Mouse (Mus musculus) heart, embryonic 13.5 days (tissue): ENCODE data around the gene Slc27a1. TPM values are rescaled to one million over a fixed set of nuclear protein-coding genes. Genes with fewer than 3 reads are reported as not detected.

Source experiments
- ATAC-seq: fragments of 200-750 bp; cut with Nextera tagmentation; 2 replicates; pipeline ENCODE4 v1.8.0; 2017; ENCODE audit warnings: moderate TSS enrichment; ENCODE audit not compliant: insufficient number of reproducible peaks, low FRiP score, low TSS enrichment; ENCODE audit errors: extremely low read depth
- H3K27ac ChIP-seq: fragments of 300-500 bp; sonication (generic); replicated peaks from 2 replicates; pipeline ENCODE4 v1.5.1; 2015; ENCODE audit warnings: moderate library complexity, mild to moderate bottlenecking, inconsistent platforms
- H3K27me3 ChIP-seq: fragments of 300-500 bp; sonication (generic); replicated peaks from 2 replicates; pipeline ENCODE4 v1.6.1; 2015; ENCODE audit warnings: mild to moderate bottlenecking, inconsistent platforms
- H3K36me3 ChIP-seq: fragments of 300-500 bp; sonication (generic); 2 replicates; pipeline ENCODE4 v1.6.1; 2015; ENCODE audit warnings: mild to moderate bottlenecking, inconsistent platforms
- H3K4me1 ChIP-seq: fragments of 300-500 bp; sonication (generic); 2 replicates; pipeline ENCODE4 v1.6.1; 2015; ENCODE audit warnings: inconsistent platforms
- H3K4me2 ChIP-seq: fragments of 300-500 bp; sonication (generic); 2 replicates; pipeline ENCODE4 v1.6.1; 2015; ENCODE audit warnings: inconsistent platforms, mild to moderate bottlenecking, moderate library complexity
- H3K4me3 ChIP-seq: fragments of 300-500 bp; sonication (generic); 2 replicates; pipeline ENCODE4 v1.5.1; 2015; ENCODE audit warnings: moderate library complexity, mild to moderate bottlenecking, inconsistent platforms
- H3K9ac ChIP-seq: fragments of 300-500 bp; sonication (generic); 2 replicates; pipeline ENCODE4 v1.6.1; 2015; ENCODE audit warnings: inconsistent platforms, mild to moderate bottlenecking, moderate library complexity
- H3K9me3 ChIP-seq: fragments of 300-500 bp; sonication (generic); 2 replicates; pipeline ENCODE4 v1.6.1; 2016; ENCODE audit warnings: inconsistent platforms
- WGBS: fragments of 180-500 bp; shearing (Covaris S2); methylation state at CpG from one replicate; pipeline ENCODE4 v1.1.7; 2015; ENCODE audit warnings: mixed read lengths; 5-methylcytosine and 5-hydroxymethylcytosine counted together
- polyA plus RNA-seq: library from polyadenylated mRNA; unstranded; fragments of >200 nt; fragmentation: Nextera tagmentation; extraction: Ambion mirVana; gene quantifications from 2 replicates; pipeline ENCODE4 v1.2.1, GENCODE M21; 2015

Gene Slc27a1
- polyA plus RNA-seq, 1 experiment from 2014 or later = 18.2 TPM

GRCm38 (mm10) chr8:71597451-71597850 is 28.8 kb downstream of the Slc27a1 start, which contains the start of gene Fam129c:
TSS of gene Fam129c (plus strand) at chr8:71597648.
- WGBS = 89% methylated on average over 3 of the region's 3 CpGs
- H3K27me3 ChIP-seq = peaks cover 31% of the 10 kb centered on the region
- no peak within 1 kb of the TSS for H3K9ac ChIP-seq
- H3K4me2 ChIP-seq = no peak within 1 kb of the TSS
- peaks cover 4% of the 10 kb centered on the region; the same call in 1 of the 2 replicates for H3K36me3 ChIP-seq
- H3K9me3 ChIP-seq = no peaks in the 10 kb centered on the region
- no peak for ATAC-seq
- H3K27ac ChIP-seq = no peak within 1 kb of the TSS
- peaks cover 27% of the 10 kb centered on the region for H3K4me1 ChIP-seq
- H3K4me3 ChIP-seq = no peak within 1 kb of the TSS

GRCm38 (mm10) chr8:71598375-71598774 is 29.7 kb downstream of the Slc27a1 start:
- Histone ChIP-seq H3K9ac (no peak overlapping the region), H3K4me1 (peaks cover 26% of the 10 kb centered on the region), H3K27me3 (peaks cover 41% of the 10 kb centered on the region), H3K4me3 (no peak overlapping the region), H3K4me2 (no peak overlapping the region), H3K27ac (no peak overlapping the region), H3K9me3 (no peaks in the 10 kb centered on the region), H3K36me3 (peaks cover 4% of the 10 kb centered on the region; the same call in 1 of the 2 replicates)
- no peak for ATAC-seq

- 82% methylated on average over 5 of the region's 5 CpGs for WGBS
- Histone ChIP-seq H3K4me1 (peaks cover 23% of the 10 kb centered on the region), H3K36me3 (peaks cover 4% of the 10 kb centered on the region; the same call in 1 of the 2 replicates), H3K9ac (no peak overlapping the region), H3K27me3 (peaks cover 45% of the 10 kb centered on the region), H3K27ac (no peak overlapping the region), H3K4me2 (no peak overlapping the region), H3K9me3 (no peaks in the 10 kb centered on the region), H3K4me3 (no peak overlapping the region)
- ATAC-seq = no peak
Measured at GRCm38 (mm10) chr8:71598841-71599240, 30.2 kb downstream of the Slc27a1 start.

- H3K9ac ChIP-seq = peak overlapping the region; percentile 69
- H3K27ac ChIP-seq = no peak overlapping the region
- H3K36me3 ChIP-seq = no peaks in the 10 kb centered on the region
- peak; percentile 6; the same call in 1 of the 2 replicates for ATAC-seq
- H3K9me3 ChIP-seq = no peaks in the 10 kb centered on the region
- H3K27me3 ChIP-seq = peaks cover 63% of the 10 kb centered on the region
- H3K4me3 ChIP-seq = peak overlapping the region; percentile 47
- H3K4me2 ChIP-seq = peak overlapping the region; percentile 74
- H3K4me1 ChIP-seq = peaks cover 21% of the 10 kb centered on the region
- 4% methylated on average over 64 of the region's 65 CpGs for WGBS
Measured at GRCm38 (mm10) chr8:71601939-71602665, 33.4 kb downstream of the Slc27a1 start.

GRCm38 (mm10) chr8:71602666-71603334 is 34.1 kb downstream of the Slc27a1 start:
- Histone ChIP-seq H3K27ac (no peak overlapping the region), H3K4me3 (peak overlapping the region; percentile 47), H3K4me2 (peak overlapping the region; percentile 74), H3K27me3 (peaks cover 63% of the 10 kb centered on the region), H3K9me3 (no peaks in the 10 kb centered on the region), H3K36me3 (no peaks in the 10 kb centered on the region), H3K9ac (peak overlapping the region; percentile 69), H3K4me1 (peaks cover 21% of the 10 kb centered on the region)
- WGBS = under 1% methylated on average over 32 of the region's 32 CpGs
- peak; percentile 45 for ATAC-seq

GRCm38 (mm10) chr8:71604021-71604420 is 35.3 kb downstream of the Slc27a1 start:
- Histone ChIP-seq H3K36me3 (no peaks in the 10 kb centered on the region), H3K4me1 (peaks cover 21% of the 10 kb centered on the region), H3K27ac (no peak overlapping the region), H3K9ac (no peak overlapping the region), H3K27me3 (peaks cover 63% of the 10 kb centered on the region), H3K9me3 (no peaks in the 10 kb centered on the region), H3K4me3 (no peak overlapping the region), H3K4me2 (no peak overlapping the region)
- no peak for ATAC-seq
- WGBS = 64% methylated on average over 7 of the region's 7 CpGs

- Histone ChIP-seq H3K27ac (peak within 1 kb of the TSS; percentile 83), H3K36me3 (peaks cover 37% of the 10 kb centered on the region), H3K4me1 (peaks cover 26% of the 10 kb centered on the region), H3K4me3 (peak within 1 kb of the TSS; percentile 86), H3K9ac (peak within 1 kb of the TSS; percentile 94), H3K4me2 (peak within 1 kb of the TSS; percentile 83), H3K27me3 (no peaks in the 10 kb centered on the region), H3K9me3 (no peaks in the 10 kb centered on the region)
- under 1% methylated on average over 82 of the region's 82 CpGs for WGBS
- ATAC-seq = peak; percentile 100
Measured at GRCm38 (mm10) chr8:71610822-71611651, 42.4 kb downstream of the Slc27a1 start, which contains the start of gene Colgalt1. TSS of gene Colgalt1 (plus strand) at chr8:71610998.

GRCm38 (mm10) chr8:71612141-71612540 is 43.5 kb downstream of the Slc27a1 start:
- H3K36me3 ChIP-seq = peaks cover 48% of the 10 kb centered on the region
- H3K27me3 ChIP-seq = no peaks in the 10 kb centered on the region
- 43% methylated on average over 5 of the region's 5 CpGs for WGBS
- no peaks in the 10 kb centered on the region for H3K9me3 ChIP-seq
- no peak for ATAC-seq
- H3K27ac ChIP-seq = no peak overlapping the region
- peaks cover 26% of the 10 kb centered on the region for H3K4me1 ChIP-seq
- peak overlapping the region; percentile 94 for H3K9ac ChIP-seq
- H3K4me2 ChIP-seq = peak overlapping the region; percentile 83
- peak overlapping the region; percentile 86 for H3K4me3 ChIP-seq

GRCm38 (mm10) chr8:71613418-71613817 is 44.7 kb downstream of the Slc27a1 start:
- Histone ChIP-seq H3K4me1 (peaks cover 26% of the 10 kb centered on the region), H3K27me3 (no peaks in the 10 kb centered on the region), H3K27ac (no peak overlapping the region), H3K9ac (no peak overlapping the region), H3K36me3 (peaks cover 60% of the 10 kb centered on the region), H3K4me2 (no peak overlapping the region), H3K4me3 (no peak overlapping the region), H3K9me3 (no peaks in the 10 kb centered on the region)
- no peak for ATAC-seq
- 43% methylated on average over 4 of the region's 4 CpGs for WGBS

- no peak overlapping the region for H3K4me2 ChIP-seq
- no peaks in the 10 kb centered on the region for H3K27me3 ChIP-seq
- H3K4me1 ChIP-seq = no peaks in the 10 kb centered on the region
- no peak overlapping the region for H3K4me3 ChIP-seq
- no peak overlapping the region for H3K27ac ChIP-seq
- no peak for ATAC-seq
- WGBS = 87% methylated on average over 2 of the region's 2 CpGs
- H3K9me3 ChIP-seq = peaks cover 23% of the 10 kb centered on the region
- peaks cover 100% of the 10 kb centered on the region for H3K36me3 ChIP-seq
- H3K9ac ChIP-seq = no peak overlapping the region
Measured at GRCm38 (mm10) chr8:71619786-71620185, 51.1 kb downstream of the Slc27a1 start.

- 74% methylated on average over 1 of the region's 1 CpGs for WGBS
- peaks cover 30% of the 10 kb centered on the region for H3K4me1 ChIP-seq
- H3K4me2 ChIP-seq = no peak overlapping the region
- no peak overlapping the region for H3K27ac ChIP-seq
- ATAC-seq = no peak
- H3K9me3 ChIP-seq = peaks cover 27% of the 10 kb centered on the region
- no peak overlapping the region for H3K4me3 ChIP-seq
- no peak overlapping the region for H3K9ac ChIP-seq
- H3K36me3 ChIP-seq = peaks cover 64% of the 10 kb centered on the region
- H3K27me3 ChIP-seq = peaks cover 8% of the 10 kb centered on the region
Measured at GRCm38 (mm10) chr8:71625088-71625487, 56.4 kb downstream of the Slc27a1 start.
